Mouse (Mus musculus) hindbrain, embryonic 11.5 days (tissue): ENCODE results near the gene Zrsr1. TPM values are rescaled to one million over a fixed set of nuclear protein-coding genes. Genes with fewer than 3 reads are reported as not detected.

Source experiments
- ATAC-seq: fragments of 200-750 bp; cut with Nextera tagmentation; 2 replicates; pipeline ENCODE4 v1.8.0; 2017; ENCODE audit warnings: mild to moderate bottlenecking, moderate TSS enrichment, moderate library complexity; ENCODE audit not compliant: low FRiP score
- DNase-seq: peaks from one replicate; pipeline ENCODE4 v3.0.0-alpha.2; 2015; ENCODE audit warnings: low spot score
- H3K27ac ChIP-seq: fragments of 300-500 bp; sonication (generic); 2 replicates; pipeline ENCODE4 v1.5.1; 2014; ENCODE audit warnings: mild to moderate bottlenecking, low read depth, low read length
- H3K27me3 ChIP-seq: fragments of 300-500 bp; sonication (generic); 2 replicates; pipeline ENCODE4 v1.6.1; 2014; ENCODE audit warnings: mild to moderate bottlenecking, low read length, moderate library complexity, mixed read lengths; ENCODE audit not compliant: control insufficient read depth, insufficient read depth
- H3K36me3 ChIP-seq: fragments of 300-500 bp; sonication (generic); 2 replicates; pipeline ENCODE4 v1.6.1; 2014; ENCODE audit warnings: mild to moderate bottlenecking, low read length, moderate library complexity, mixed read lengths; ENCODE audit not compliant: control insufficient read depth, insufficient read depth
- H3K4me1 ChIP-seq: fragments of 300-500 bp; sonication (generic); replicated peaks from 2 replicates; pipeline ENCODE4 v1.6.1; 2014; ENCODE audit warnings: low read length, mixed read lengths; ENCODE audit not compliant: control insufficient read depth, insufficient read depth
- H3K4me2 ChIP-seq: fragments of 300-500 bp; sonication (generic); replicated peaks from 2 replicates; pipeline ENCODE4 v1.6.1; 2014; ENCODE audit warnings: mild to moderate bottlenecking, low read depth, low read length
- H3K4me3 ChIP-seq: fragments of 300-500 bp; sonication (generic); 2 replicates; pipeline ENCODE4 v1.5.1; 2014; ENCODE audit warnings: low read depth, low read length
- H3K9ac ChIP-seq: fragments of 300-500 bp; sonication (generic); 2 replicates; pipeline ENCODE4 v1.6.1; 2014; ENCODE audit warnings: low read depth, low read length
- H3K9me3 ChIP-seq: fragments of 300-500 bp; sonication (generic); 2 replicates; pipeline ENCODE4 v1.6.1; 2016; ENCODE audit warnings: low read length; ENCODE audit not compliant: control insufficient read depth
- WGBS: fragments of 180-500 bp; shearing (Covaris S2); extraction: QIAGEN DNeasy Blood & Tissue Kit; methylation state at CpG from one replicate; pipeline ENCODE4 v1.1.7; 2014; 5-methylcytosine and 5-hydroxymethylcytosine counted together
- polyA plus RNA-seq: library from polyadenylated mRNA; unstranded; fragments of >200 nt; fragmentation: Nextera tagmentation; extraction: Ambion mirVana; gene quantifications from 2 replicates; pipeline ENCODE4 v1.2.1, GENCODE M21; 2014

Zrsr1 gene
- polyA plus RNA-seq, 1 experiment from 2014 or later = 5.2 TPM

DNA sequence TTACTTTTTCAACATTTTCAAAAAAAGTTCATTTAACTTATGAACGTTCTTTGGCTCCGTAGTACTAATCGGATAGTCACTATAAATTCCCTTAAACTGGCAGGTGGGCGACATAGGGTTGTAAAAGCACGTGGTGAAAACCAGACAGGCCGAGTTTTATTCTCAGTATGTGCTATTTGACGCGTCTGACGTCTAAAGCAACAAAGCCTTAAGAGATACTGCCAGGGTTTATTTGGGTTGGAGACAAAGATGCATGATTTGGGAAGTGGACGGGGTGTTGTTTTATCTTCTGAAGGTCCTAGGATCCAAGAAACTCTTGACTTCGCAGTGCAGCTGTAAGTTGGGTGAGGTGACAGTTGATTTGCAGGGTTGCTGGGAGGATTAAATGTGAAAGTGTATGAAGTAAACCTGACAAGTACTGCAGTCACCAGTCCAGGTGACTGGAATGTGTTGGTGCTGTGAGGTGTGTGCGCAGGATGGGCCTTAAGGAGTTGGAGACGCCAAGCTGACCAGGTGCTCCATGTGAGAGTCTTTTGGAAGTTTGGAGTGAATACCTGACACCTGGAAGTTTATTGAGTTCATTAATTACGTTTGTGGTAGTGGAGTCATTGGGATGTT is 19.5 kb downstream of the Zrsr1 start:
- no peak for DNase-seq
- no peaks in the 10 kb centered on the region for H3K27me3 ChIP-seq
- peaks cover 2% of the 10 kb centered on the region; the same call in 1 of the 2 replicates for H3K36me3 ChIP-seq
- H3K4me3 ChIP-seq = peak overlapping the region; percentile 96
- no peak overlapping the region for H3K27ac ChIP-seq
- peak overlapping the region; percentile 93 for H3K9ac ChIP-seq
- H3K9me3 ChIP-seq = no peaks in the 10 kb centered on the region
- ATAC-seq = no peak
- H3K4me2 ChIP-seq = peak overlapping the region; percentile 76
- H3K4me1 ChIP-seq = peaks cover 3% of the 10 kb centered on the region; the same call in 1 of the 2 replicates
- 13% methylated on average over 14 of the region's 14 CpGs for WGBS

- DNase-seq (no peak), ATAC-seq (no peak)
- no peak overlapping the region for H3K27ac ChIP-seq
- no peaks in the 10 kb centered on the region for H3K9me3 ChIP-seq
- peaks cover 3% of the 10 kb centered on the region; the same call in 1 of the 2 replicates for H3K4me1 ChIP-seq
- no peak overlapping the region for H3K9ac ChIP-seq
- no peaks in the 10 kb centered on the region for H3K27me3 ChIP-seq
- WGBS = 96% methylated on average over 2 of the region's 2 CpGs
- H3K4me3 ChIP-seq = no peak overlapping the region
- peaks cover 5% of the 10 kb centered on the region for H3K36me3 ChIP-seq
- no peak overlapping the region for H3K4me2 ChIP-seq
Observed at GRCm38 (mm10) chr11:22994271-22994670, 22.5 kb downstream of the Zrsr1 start.

DNA sequence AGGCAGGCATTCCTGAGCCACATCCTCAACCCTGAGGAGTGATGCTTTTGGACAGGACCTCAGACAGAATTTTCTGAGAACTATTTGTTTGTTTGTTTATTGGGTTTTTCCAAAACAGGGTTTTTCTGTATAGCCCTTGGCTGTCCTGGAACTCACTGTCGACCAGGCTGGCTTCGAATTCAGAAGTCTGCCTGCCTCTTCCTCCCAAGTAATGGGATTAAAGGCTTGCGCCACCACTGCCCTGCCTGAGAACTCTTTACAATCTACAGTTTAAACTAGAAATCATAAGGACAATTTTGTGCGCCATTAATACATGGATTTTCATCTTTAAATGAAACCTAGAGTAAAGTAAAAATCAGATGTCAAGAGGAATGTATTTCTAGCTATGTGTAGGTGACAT is 23.7 kb downstream of the Zrsr1 start:
- 93% methylated on average over 4 of the region's 4 CpGs for WGBS
- H3K9ac ChIP-seq = no peak overlapping the region
- no peaks in the 10 kb centered on the region for H3K9me3 ChIP-seq
- H3K4me1 ChIP-seq = peaks cover 3% of the 10 kb centered on the region; the same call in 1 of the 2 replicates
- no peak overlapping the region for H3K4me3 ChIP-seq
- H3K27ac ChIP-seq = no peak overlapping the region
- DNase-seq = no peak
- H3K27me3 ChIP-seq = no peaks in the 10 kb centered on the region
- no peak overlapping the region for H3K4me2 ChIP-seq
- peaks cover 12% of the 10 kb centered on the region for H3K36me3 ChIP-seq
- ATAC-seq = no peak

DNA sequence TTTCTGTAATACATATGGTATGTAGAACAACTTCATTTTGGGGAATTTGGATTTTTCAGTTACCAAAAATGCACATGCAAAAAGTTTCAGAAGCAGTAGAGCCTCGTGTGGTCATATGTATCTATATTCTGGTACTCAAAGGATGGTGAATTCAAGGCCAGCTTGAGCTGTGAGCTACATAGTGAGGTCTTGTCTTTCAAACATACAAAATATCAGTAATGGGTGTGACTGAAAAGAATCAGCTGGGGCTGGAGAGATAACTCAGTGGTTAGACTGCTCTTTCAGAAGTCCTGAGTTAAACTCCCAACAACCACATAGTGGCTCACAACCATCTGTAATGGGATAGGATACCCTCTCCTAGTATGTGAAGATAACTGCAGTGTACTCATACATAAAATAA is 26.5 kb downstream of the Zrsr1 start:
- Histone ChIP-seq H3K4me2 (no peak overlapping the region), H3K27ac (no peak overlapping the region), H3K9me3 (no peaks in the 10 kb centered on the region), H3K4me3 (no peak overlapping the region), H3K36me3 (peaks cover 22% of the 10 kb centered on the region), H3K4me1 (no peaks in the 10 kb centered on the region), H3K9ac (no peak overlapping the region), H3K27me3 (no peaks in the 10 kb centered on the region)
- DNase-seq = no peak
- no peak for ATAC-seq
- 78% methylated on average over 1 of the region's 1 CpGs for WGBS

GRCm38 (mm10) chr11:23005276-23005675 is 33.5 kb downstream of the Zrsr1 start:
- H3K4me3 ChIP-seq = no peak overlapping the region
- peaks cover 13% of the 10 kb centered on the region for H3K36me3 ChIP-seq
- no peaks in the 10 kb centered on the region for H3K4me1 ChIP-seq
- no peak overlapping the region for H3K4me2 ChIP-seq
- 100% methylated on average over 1 of the region's 1 CpGs for WGBS
- H3K27me3 ChIP-seq = no peaks in the 10 kb centered on the region
- ATAC-seq (no peak), DNase-seq (no peak)
- no peak overlapping the region for H3K9ac ChIP-seq
- no peak overlapping the region for H3K27ac ChIP-seq
- no peaks in the 10 kb centered on the region for H3K9me3 ChIP-seq

DNA sequence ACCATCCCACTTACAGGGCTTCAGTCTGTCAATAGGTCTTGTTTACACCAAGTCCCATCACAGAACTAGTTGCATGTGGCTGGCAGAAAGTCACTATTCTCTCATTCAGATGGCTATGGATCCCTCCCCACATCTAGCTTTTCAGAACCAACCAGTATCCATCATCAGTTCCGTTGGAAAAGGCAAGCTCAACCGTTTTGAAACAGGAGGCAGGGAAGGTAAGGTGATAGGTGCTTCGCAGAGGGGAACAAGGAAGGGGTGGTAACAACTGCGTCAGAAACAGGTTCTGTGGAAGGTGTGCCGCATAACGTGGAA is 35.3 kb downstream of the Zrsr1 start:
- peak overlapping the region; percentile 48 for H3K4me3 ChIP-seq
- H3K4me1 ChIP-seq = no peaks in the 10 kb centered on the region
- peak overlapping the region; percentile 62 for H3K4me2 ChIP-seq
- WGBS = 7% methylated on average over 6 of the region's 6 CpGs
- peak overlapping the region; percentile 24; the same call in 1 of the 2 replicates for H3K9ac ChIP-seq
- H3K36me3 ChIP-seq = peaks cover 5% of the 10 kb centered on the region; the same call in 1 of the 2 replicates
- no peaks in the 10 kb centered on the region for H3K9me3 ChIP-seq
- DNase-seq (no peak), ATAC-seq (peak; percentile 41)
- no peaks in the 10 kb centered on the region for H3K27me3 ChIP-seq
- H3K27ac ChIP-seq = peak overlapping the region; percentile 91

DNA sequence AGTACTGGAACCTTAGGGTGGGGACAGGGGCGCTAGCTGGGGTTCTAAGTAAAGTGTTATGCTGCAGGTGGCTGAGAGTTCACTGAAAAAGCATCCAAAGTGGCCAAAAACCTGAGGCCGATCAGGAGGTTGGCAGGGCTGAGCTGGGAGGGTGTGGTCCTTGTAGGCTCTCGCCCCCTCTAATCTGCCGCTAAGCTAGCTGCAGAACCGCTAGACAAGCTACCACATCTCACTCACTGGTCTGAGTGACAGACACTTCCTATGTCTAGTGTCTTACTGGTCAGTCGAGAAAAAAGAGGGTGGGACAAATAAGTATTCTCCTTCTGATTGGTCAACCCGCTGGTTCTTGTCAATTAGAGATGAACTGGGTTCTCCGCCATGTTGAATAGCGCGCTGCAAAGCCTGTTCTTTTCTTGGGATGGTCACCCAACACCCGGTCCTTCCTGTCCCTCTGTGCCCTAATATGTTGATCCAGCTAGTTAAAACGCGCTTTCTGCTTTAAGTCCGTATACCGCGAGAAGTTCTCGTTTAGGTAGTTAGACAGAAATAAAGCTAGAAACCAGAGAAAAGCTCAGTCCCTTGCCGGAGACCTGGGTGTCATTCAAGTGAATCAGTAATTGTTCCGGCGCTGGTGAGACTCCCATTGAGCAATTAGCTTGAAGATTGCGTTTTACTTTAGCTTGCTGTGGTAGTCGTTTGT is 35.8 kb downstream of the Zrsr1 start, which contains the start of gene Fam161a:
Gene Fam161a, plus strand, starts transcription at position 51 of the 700 bp plus-strand sequence.
- WGBS = 1% methylated on average over 22 of the region's 22 CpGs

GRCm38 (mm10) chr11:23008181-23008823 is 36.5 kb downstream of the Zrsr1 start:
- peak; percentile 97 for ATAC-seq
- under 1% methylated on average over 40 of the region's 40 CpGs for WGBS
- peaks cover 3% of the 10 kb centered on the region; the same call in 1 of the 2 replicates for H3K36me3 ChIP-seq
- H3K9me3 ChIP-seq = no peaks in the 10 kb centered on the region
- DNase-seq = peak; percentile 91
- H3K9ac ChIP-seq = peak overlapping the region; percentile 71
- H3K27me3 ChIP-seq = no peaks in the 10 kb centered on the region
- H3K27ac ChIP-seq = peak overlapping the region; percentile 91
- peak overlapping the region; percentile 48 for H3K4me3 ChIP-seq
- H3K4me2 ChIP-seq = peak overlapping the region; percentile 62
- H3K4me1 ChIP-seq = no peaks in the 10 kb centered on the region

More for the DNA sequence above, 35.8 kb downstream of the Zrsr1 start, which contains the start of gene Fam161a:
- ATAC-seq = peak; percentile 94
- DNase-seq = peak; percentile 86
- no peaks in the 10 kb centered on the region for H3K4me1 ChIP-seq
- H3K9me3 ChIP-seq = no peaks in the 10 kb centered on the region
- H3K27ac ChIP-seq = peak within 1 kb of the TSS; percentile 91
- no peaks in the 10 kb centered on the region for H3K27me3 ChIP-seq
- H3K4me2 ChIP-seq = peak within 1 kb of the TSS; percentile 62
- H3K4me3 ChIP-seq = peak within 1 kb of the TSS; percentile 48
- H3K9ac ChIP-seq = peak within 1 kb of the TSS; percentile 71
- H3K36me3 ChIP-seq = peaks cover 3% of the 10 kb centered on the region; the same call in 1 of the 2 replicates
